Mouse (Mus musculus) cerebellum, adult 2 months (tissue): ENCODE measurements around the gene Ccdc155.

ENCODE experiments used
- CTCF ChIP-seq: fragments of 200-500 bp; IDR thresholded peaks from 2 replicates; pipeline ENCODE4 v1.5.1; 2011; ENCODE audit warnings: low read depth, mild to moderate bottlenecking, control low read depth, low read length, moderate library complexity, borderline replicate concordance; ENCODE audit not compliant: insufficient read depth
- POLR2A ChIP-seq: fragments of 200-500 bp; IDR thresholded peaks from 2 replicates; pipeline ENCODE4 v1.6.1; 2011; ENCODE audit warnings: low read length, control low read depth, borderline replicate concordance; ENCODE audit not compliant: insufficient read depth

DNA sequence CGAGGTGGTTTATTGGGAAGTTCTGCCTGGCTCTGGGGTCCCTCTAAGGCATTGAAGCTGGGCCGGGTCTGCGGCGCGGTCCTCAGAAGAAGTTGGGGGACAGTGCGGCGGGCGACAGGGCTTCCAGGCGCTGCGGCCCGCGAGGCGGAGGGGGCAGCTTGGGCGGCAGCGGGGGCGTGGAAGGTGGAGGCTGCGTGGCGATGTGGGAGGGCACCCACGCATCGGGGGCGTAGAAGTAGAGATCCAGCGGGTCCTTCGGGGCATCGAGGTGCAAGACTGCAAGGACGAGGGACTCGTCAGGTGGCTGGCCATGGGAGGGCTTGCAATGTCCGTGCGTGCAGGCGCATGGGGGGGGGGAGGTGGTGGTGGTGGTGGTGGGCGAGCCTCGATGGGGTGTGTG is 28.3 kb downstream of the Ccdc155 start:
- no peak for TF ChIP-seq CTCF
- no peak; the same call in 1 of the 2 replicates for TF ChIP-seq POLR2A
